Mouse (Mus musculus): ENCODE data around the gene Gabarapl2.

DNA sequence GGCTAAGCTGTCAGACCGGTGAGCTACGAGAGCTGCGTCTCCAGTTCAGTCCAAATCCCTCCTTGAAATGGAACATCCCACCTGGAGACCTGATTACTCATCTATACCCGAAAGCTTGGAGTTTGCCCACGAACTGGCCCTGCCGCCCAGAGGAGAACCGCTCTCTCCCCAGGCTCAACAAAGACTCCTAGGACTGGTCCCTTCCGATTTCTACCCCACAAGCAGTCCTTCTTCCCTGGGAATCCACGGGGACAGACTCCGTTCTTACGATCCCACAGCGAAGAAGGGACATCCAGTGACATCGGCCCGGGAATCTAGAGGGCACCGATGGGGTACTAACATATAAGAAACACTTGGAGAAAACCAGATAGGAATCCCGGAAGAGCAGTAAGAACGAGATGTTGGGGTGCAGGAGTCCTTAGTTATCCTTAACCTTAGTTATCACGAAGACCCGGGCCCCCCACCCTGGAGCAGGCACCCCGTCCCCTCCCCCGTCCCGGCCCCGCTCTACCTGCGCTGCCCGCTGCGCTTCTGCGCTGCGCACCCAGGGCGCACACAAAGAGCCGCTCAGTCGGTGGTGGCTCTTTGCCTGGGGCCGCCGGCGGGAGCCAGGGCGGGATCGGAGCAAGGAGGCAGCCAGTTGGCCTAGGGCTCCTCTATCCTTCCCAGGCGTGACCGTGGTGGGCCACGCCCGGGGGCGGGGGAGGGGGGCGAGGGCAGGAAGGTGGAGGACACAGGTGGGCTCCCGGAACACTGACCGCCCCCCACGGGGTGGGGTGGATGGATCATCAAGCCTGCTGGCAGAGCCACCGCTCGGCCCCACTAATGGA lies 30.7 kb upstream of the Gabarapl2 start, which contains the start of gene Chst5:
- TF ChIP-seq CTCF (IDR thresholded peaks at IDR 0.05; ENCODE audit: low read depth) (no peak), EP300 (IDR thresholded peaks at IDR 0.05; ENCODE audit: low read depth) (no peak)

Data from heart, postnatal 0 days (tissue).